Mouse (Mus musculus): Measurements from ENCODE around the gene Csmd2.

Gene Csmd2

GRCm38 (mm10) chr4:127987784-127988455 lies at the start of gene Csmd2:
Gene Csmd2, plus strand, starts transcription at chr4:127987857.
- in situ Hi-C loops (cut with MboI; ENCODE audit: low sequenced_read_pairs): no loop called here

- in situ Hi-C loops (cut with MboI; ENCODE audit: low sequenced_read_pairs): no loop called here
These were observed 40.0 kb upstream of the Csmd2 start for GRCm38 (mm10) chr4:127947696-127948095.

GRCm38 (mm10) chr4:127953006-127953710 lies 34.5 kb upstream of the Csmd2 start:
- in situ Hi-C loops (cut with MboI; ENCODE audit: low sequenced_read_pairs): no loop called here

GRCm38 (mm10) chr4:127969101-127969500 lies 18.6 kb upstream of the Csmd2 start:
- in situ Hi-C loops (cut with MboI; ENCODE audit: low sequenced_read_pairs): no loop called here

- in situ Hi-C loops (cut with MboI; ENCODE audit: low sequenced_read_pairs): no loop called here
These were observed 17.6 kb upstream of the Csmd2 start for GRCm38 (mm10) chr4:127970018-127970421.

GRCm38 (mm10) chr4:127970901-127971868 lies 16.5 kb upstream of the Csmd2 start, which contains the start of gene CK137956:
Gene CK137956, minus strand, starts transcription at chr4:127970951.
- in situ Hi-C loops (cut with MboI; ENCODE audit: low sequenced_read_pairs): no loop called here

- in situ Hi-C loops (cut with MboI; ENCODE audit: low sequenced_read_pairs): no loop called here
These were observed 14.7 kb upstream of the Csmd2 start for GRCm38 (mm10) chr4:127972976-127973375.

- in situ Hi-C loops (cut with MboI; ENCODE audit: low sequenced_read_pairs): no loop called here
These were observed 6.5 kb upstream of the Csmd2 start for GRCm38 (mm10) chr4:127981125-127981524.

- in situ Hi-C loops (cut with MboI; ENCODE audit: low sequenced_read_pairs): no loop called here
These were observed 3.2 kb upstream of the Csmd2 start for GRCm38 (mm10) chr4:127984426-127984825.

GRCm38 (mm10) chr4:127985874-127986273 lies 1.8 kb upstream of the Csmd2 start:
- in situ Hi-C loops (cut with MboI; ENCODE audit: low sequenced_read_pairs): no loop called here

- in situ Hi-C loops (cut with MboI; ENCODE audit: low sequenced_read_pairs): no loop called here
These were observed 1.1 kb upstream of the Csmd2 start for GRCm38 (mm10) chr4:127986491-127987075.

- in situ Hi-C loops (cut with MboI; ENCODE audit: low sequenced_read_pairs): no loop called here
These were observed 387 bp upstream of the Csmd2 start for GRCm38 (mm10) chr4:127987270-127987669.

- in situ Hi-C loops (cut with MboI; ENCODE audit: low sequenced_read_pairs): no loop called here
These were observed 996 bp downstream of the Csmd2 start for GRCm38 (mm10) chr4:127988526-127989180.

- in situ Hi-C loops (cut with MboI; ENCODE audit: low sequenced_read_pairs): no loop called here
These were observed 1.8 kb downstream of the Csmd2 start for GRCm38 (mm10) chr4:127989347-127989995.

GRCm38 (mm10) chr4:127999281-127999680 lies 11.6 kb downstream of the Csmd2 start:
- in situ Hi-C loops (cut with MboI; ENCODE audit: low sequenced_read_pairs): no loop called here

- in situ Hi-C loops (cut with MboI; ENCODE audit: low sequenced_read_pairs): no loop called here
These were observed 15.0 kb downstream of the Csmd2 start for GRCm38 (mm10) chr4:128002638-128003101.

GRCm38 (mm10) chr4:128004797-128005452 lies 17.3 kb downstream of the Csmd2 start:
- in situ Hi-C loops (cut with MboI; ENCODE audit: low sequenced_read_pairs): no loop called here

GRCm38 (mm10) chr4:128019465-128019864 lies 31.8 kb downstream of the Csmd2 start:
- in situ Hi-C loops (cut with MboI; ENCODE audit: low sequenced_read_pairs): no loop called here

GRCm38 (mm10) chr4:128028294-128028693 lies 40.6 kb downstream of the Csmd2 start:
- in situ Hi-C loops (cut with MboI; ENCODE audit: low sequenced_read_pairs): no loop called here
